Mouse (Mus musculus): Measurements from ENCODE around the gene Rad51d. TPM values are rescaled to one million over a fixed set of nuclear protein-coding genes. Genes with fewer than 3 reads are reported as not detected.

Rad51d gene
- polyA plus RNA-seq, 1 experiment from 2014 or later: 12.6 TPM

DNA sequence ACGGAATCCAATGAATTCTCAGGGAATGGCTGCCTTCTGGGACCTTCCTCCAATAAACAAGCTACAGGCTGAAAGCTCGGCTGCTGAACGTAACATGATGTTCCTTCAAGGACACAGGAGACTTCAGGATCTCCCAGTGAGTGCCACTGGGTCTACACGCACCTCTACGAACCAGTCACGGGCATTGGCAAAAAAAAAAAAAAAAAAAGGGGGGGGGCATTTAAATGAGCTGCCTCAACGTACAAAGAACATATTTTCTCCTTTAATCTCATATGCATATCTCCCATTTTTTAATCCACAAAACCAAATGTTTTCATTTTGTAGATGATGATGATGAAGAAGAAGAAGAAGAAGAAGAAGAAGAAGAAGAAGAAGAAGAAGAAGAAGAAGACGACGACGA lies 24.5 kb downstream of the Rad51d start:
- no peak for ATAC-seq (ENCODE audit: low FRiP score, low read depth)

DNA sequence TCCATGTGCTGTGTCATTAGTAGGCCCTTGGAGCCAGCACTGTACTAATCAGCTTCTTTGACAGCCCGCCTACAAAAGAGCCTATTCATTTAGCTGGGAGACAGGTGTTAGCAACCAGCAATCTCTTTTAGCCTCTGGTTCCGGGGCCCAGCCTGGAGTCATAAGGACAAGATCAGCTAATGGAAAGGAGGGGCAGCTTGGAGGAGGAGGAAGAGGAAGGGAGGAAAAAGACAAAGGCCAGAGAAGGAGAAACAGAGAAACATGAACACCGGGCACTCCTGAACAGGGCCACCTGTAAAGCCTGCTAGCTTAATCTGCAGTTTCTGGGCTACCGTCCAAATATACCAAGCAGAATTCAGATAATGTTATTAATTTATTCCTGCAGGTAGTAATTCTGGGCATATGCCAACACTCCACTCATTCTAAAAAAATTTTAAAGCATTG lies 26.9 kb downstream of the Rad51d start:
- peaks cover 5% of the 10 kb centered on the region; the same call in 1 of the 2 replicates for H3K4me1 ChIP-seq
- H3K9ac ChIP-seq: no peak overlapping the region
- no peak overlapping the region for H3K4me3 ChIP-seq
- no peaks in the 10 kb centered on the region for H3K36me3 ChIP-seq
- ATAC-seq (ENCODE audit: low FRiP score, low read depth): no peak
- WGBS: 50% methylated on average over 4 of the region's 4 CpGs
- H3K27me3 ChIP-seq (replicated peaks): no peaks in the 10 kb centered on the region
- H3K9me3 ChIP-seq: no peaks in the 10 kb centered on the region
- H3K4me2 ChIP-seq (replicated peaks): no peak overlapping the region
- H3K27ac ChIP-seq: no peak overlapping the region

More for the DNA sequence above, 24.5 kb downstream of the Rad51d start:
- H3K4me1 ChIP-seq: peaks cover 10% of the 10 kb centered on the region
- H3K4me3 ChIP-seq: no peak overlapping the region
- H3K9me3 ChIP-seq: no peaks in the 10 kb centered on the region
- H3K9ac ChIP-seq: no peak overlapping the region
- WGBS: 80% methylated on average over 10 of the region's 10 CpGs
- H3K36me3 ChIP-seq: no peaks in the 10 kb centered on the region
- no peak overlapping the region for H3K27ac ChIP-seq
- no peak overlapping the region for H3K4me2 ChIP-seq (replicated peaks)
- H3K27me3 ChIP-seq (replicated peaks): no peaks in the 10 kb centered on the region

DNA sequence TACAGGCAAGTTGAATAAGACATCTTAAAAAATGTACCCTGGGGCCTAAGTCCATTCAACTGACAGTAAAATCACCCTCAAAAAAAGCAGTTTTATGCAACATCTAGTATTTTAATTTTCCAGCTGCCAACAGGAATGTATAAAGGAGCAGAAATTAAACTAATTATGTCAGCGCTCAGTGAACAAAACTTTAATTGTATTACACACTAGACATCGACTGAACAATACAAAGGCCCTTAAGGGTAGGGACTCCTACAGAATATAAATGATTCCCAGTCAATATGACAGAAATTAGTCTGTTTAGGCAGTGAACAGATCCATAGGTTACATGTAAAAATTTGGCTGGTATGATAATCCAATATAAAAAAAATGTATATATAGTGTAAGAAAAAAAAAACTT lies 27.4 kb downstream of the Rad51d start:
- Histone ChIP-seq H3K4me2 (replicated peaks) (no peak overlapping the region), H3K9me3 (no peaks in the 10 kb centered on the region), H3K27me3 (replicated peaks) (no peaks in the 10 kb centered on the region), H3K4me1 (peaks cover 5% of the 10 kb centered on the region; the same call in 1 of the 2 replicates), H3K27ac (no peak overlapping the region), H3K36me3 (no peaks in the 10 kb centered on the region), H3K4me3 (no peak overlapping the region), H3K9ac (no peak overlapping the region)
- WGBS: 50% methylated on average over 2 of the region's 2 CpGs
- ATAC-seq (ENCODE audit: low FRiP score, low read depth): no peak

- Histone ChIP-seq H3K27ac (no peak overlapping the region), H3K36me3 (no peaks in the 10 kb centered on the region), H3K4me1 (peaks cover 5% of the 10 kb centered on the region; the same call in 1 of the 2 replicates), H3K4me2 (replicated peaks) (no peak overlapping the region), H3K27me3 (replicated peaks) (no peaks in the 10 kb centered on the region), H3K4me3 (no peak overlapping the region), H3K9ac (no peak overlapping the region), H3K9me3 (no peaks in the 10 kb centered on the region)
- 80% methylated on average over 9 of the region's 9 CpGs for WGBS
- no peak for ATAC-seq (ENCODE audit: low FRiP score, low read depth)
Measured at GRCm38 (mm10) chr11:82862638-82863037, 27.8 kb downstream of the Rad51d start.

DNA sequence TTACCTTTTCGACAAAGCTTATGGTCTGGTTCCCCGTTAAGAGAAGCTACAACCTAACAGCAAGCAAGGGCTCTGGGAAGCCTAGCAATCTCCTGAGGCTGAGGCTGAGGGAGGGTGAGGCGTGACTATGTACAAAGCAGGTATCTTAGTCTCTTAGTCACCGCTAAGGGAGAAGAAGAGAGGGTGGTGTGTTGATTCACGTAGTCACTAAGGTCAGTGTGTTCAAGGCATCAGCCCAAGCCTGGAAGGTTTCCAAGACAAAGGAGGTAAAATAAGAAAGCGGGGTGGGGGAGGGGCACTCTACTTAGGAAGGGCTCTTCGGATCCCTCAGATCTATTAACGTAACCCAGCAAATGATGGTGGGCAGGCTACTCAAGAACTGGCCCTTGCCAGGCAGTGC lies 28.9 kb downstream of the Rad51d start:
- WGBS: 73% methylated on average over 8 of the region's 8 CpGs

DNA sequence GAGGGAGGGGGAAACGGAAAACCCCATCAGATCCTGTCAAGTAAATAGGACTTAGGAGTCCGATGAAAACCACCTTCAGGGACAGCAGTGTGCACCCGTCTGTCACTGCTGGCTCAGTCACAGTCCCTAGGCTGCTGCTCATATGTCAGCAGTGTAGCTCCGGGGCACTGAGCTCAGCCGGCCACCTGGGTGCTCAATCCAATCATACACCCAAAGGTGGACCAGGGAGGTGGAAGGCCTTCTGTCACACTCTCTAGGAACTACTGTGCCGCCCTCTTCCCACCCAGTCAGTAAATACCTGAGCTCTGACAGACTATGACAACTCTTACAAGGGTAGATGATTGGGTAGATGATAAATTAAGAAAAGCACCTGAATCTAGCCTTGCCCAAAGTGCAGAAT lies 29.7 kb downstream of the Rad51d start:
- Histone ChIP-seq H3K27ac (no peak overlapping the region), H3K4me1 (peaks cover 5% of the 10 kb centered on the region; the same call in 1 of the 2 replicates), H3K9me3 (no peaks in the 10 kb centered on the region), H3K36me3 (no peaks in the 10 kb centered on the region), H3K9ac (no peak overlapping the region), H3K27me3 (replicated peaks) (no peaks in the 10 kb centered on the region), H3K4me2 (replicated peaks) (no peak overlapping the region), H3K4me3 (no peak overlapping the region)
- 81% methylated on average over 6 of the region's 6 CpGs for WGBS
- ATAC-seq (ENCODE audit: low FRiP score, low read depth): no peak

More for the DNA sequence above, 28.9 kb downstream of the Rad51d start:
- H3K27ac ChIP-seq: no peak overlapping the region
- peaks cover 5% of the 10 kb centered on the region; the same call in 1 of the 2 replicates for H3K4me1 ChIP-seq
- H3K27me3 ChIP-seq (replicated peaks): no peaks in the 10 kb centered on the region
- no peak overlapping the region for H3K4me3 ChIP-seq
- no peak overlapping the region for H3K4me2 ChIP-seq (replicated peaks)
- H3K36me3 ChIP-seq: no peaks in the 10 kb centered on the region
- no peak for ATAC-seq (ENCODE audit: low FRiP score, low read depth)
- H3K9me3 ChIP-seq: no peaks in the 10 kb centered on the region
- no peak overlapping the region for H3K9ac ChIP-seq

- H3K27ac ChIP-seq: no peak overlapping the region
- no peaks in the 10 kb centered on the region for H3K9me3 ChIP-seq
- WGBS: 77% methylated on average over 13 of the region's 13 CpGs
- no peak overlapping the region for H3K9ac ChIP-seq
- H3K4me2 ChIP-seq (replicated peaks): no peak overlapping the region
- no peaks in the 10 kb centered on the region for H3K27me3 ChIP-seq (replicated peaks)
- peaks cover 3% of the 10 kb centered on the region; the same call in 1 of the 2 replicates for H3K4me1 ChIP-seq
- no peaks in the 10 kb centered on the region for H3K36me3 ChIP-seq
- no peak for ATAC-seq (ENCODE audit: low FRiP score, low read depth)
- no peak overlapping the region for H3K4me3 ChIP-seq
Measured at GRCm38 (mm10) chr11:82857307-82857848, 33.0 kb downstream of the Rad51d start.

DNA sequence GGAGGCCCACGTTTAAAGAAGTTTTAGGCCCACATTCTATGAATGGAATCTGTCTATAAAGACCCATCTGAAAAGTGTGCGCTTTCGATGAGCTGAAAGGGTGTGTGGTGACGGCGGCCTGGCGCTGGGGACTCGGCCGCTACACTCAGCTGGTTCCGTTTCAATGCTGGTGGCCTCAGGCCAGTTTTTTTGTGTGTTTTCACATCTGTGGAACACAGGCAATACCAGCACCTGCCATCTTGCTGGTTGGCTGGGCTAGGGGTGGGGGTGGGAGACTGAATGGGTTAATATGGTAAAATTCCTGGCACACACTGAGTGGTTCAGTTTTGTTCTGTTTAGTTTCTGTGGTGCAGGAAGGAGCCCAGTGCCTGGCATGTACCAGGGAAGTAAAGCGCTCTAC lies 34.4 kb downstream of the Rad51d start:
- H3K4me2 ChIP-seq (replicated peaks): no peak overlapping the region
- 53% methylated on average over 10 of the region's 10 CpGs for WGBS
- ATAC-seq (ENCODE audit: low FRiP score, low read depth): no peak

GRCm38 (mm10) chr11:82855327-82855973 lies 35.0 kb downstream of the Rad51d start:
- no peak for ATAC-seq (ENCODE audit: low FRiP score, low read depth)
- H3K4me2 ChIP-seq (replicated peaks): no peak overlapping the region
- H3K9me3 ChIP-seq: no peaks in the 10 kb centered on the region
- H3K27me3 ChIP-seq (replicated peaks): no peaks in the 10 kb centered on the region
- no peak overlapping the region for H3K27ac ChIP-seq
- H3K36me3 ChIP-seq: no peaks in the 10 kb centered on the region
- H3K9ac ChIP-seq: no peak overlapping the region
- H3K4me3 ChIP-seq: no peak overlapping the region
- 82% methylated on average over 9 of the region's 9 CpGs for WGBS
- peaks cover 8% of the 10 kb centered on the region; the same call in 1 of the 2 replicates for H3K4me1 ChIP-seq

More for the DNA sequence above, 34.4 kb downstream of the Rad51d start:
- Histone ChIP-seq H3K27ac (no peak overlapping the region), H3K36me3 (no peaks in the 10 kb centered on the region), H3K4me1 (0 out of 2 replicates have a peak, but pooled peaks cover 8% of the 10 kb centered on the region), H3K9ac (no peak overlapping the region), H3K4me3 (no peak overlapping the region), H3K9me3 (no peaks in the 10 kb centered on the region), H3K27me3 (replicated peaks) (no peaks in the 10 kb centered on the region)

DNA sequence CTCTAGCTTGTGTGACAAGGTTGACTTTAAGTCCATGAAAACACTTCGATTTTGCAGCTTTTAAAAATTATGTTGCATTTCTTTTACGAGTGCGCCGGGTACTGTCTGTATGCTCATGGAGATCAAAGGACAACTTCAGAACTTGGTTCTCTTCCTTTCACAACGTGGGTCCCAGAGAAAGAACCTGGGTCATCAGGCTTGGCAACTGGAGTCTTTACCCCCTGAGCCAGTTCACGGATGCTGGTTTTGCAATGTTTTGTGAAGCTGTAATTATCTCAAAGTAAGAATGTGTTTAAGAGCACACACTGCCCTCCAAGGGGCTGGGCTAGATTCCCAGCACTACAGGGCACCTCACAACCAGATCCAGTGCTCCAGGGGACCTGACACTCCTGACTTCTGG lies 36.3 kb downstream of the Rad51d start:
- 88% methylated on average over 6 of the region's 6 CpGs for WGBS
- no peak for ATAC-seq (ENCODE audit: low FRiP score, low read depth)
- H3K27me3 ChIP-seq (replicated peaks): no peaks in the 10 kb centered on the region
- H3K4me2 ChIP-seq (replicated peaks): no peak overlapping the region
- H3K4me3 ChIP-seq: no peak overlapping the region
- H3K9ac ChIP-seq: no peak overlapping the region
- no peaks in the 10 kb centered on the region for H3K9me3 ChIP-seq
- H3K4me1 ChIP-seq: peaks cover 13% of the 10 kb centered on the region; the same call in 1 of the 2 replicates
- H3K36me3 ChIP-seq: no peaks in the 10 kb centered on the region
- no peak overlapping the region for H3K27ac ChIP-seq

DNA sequence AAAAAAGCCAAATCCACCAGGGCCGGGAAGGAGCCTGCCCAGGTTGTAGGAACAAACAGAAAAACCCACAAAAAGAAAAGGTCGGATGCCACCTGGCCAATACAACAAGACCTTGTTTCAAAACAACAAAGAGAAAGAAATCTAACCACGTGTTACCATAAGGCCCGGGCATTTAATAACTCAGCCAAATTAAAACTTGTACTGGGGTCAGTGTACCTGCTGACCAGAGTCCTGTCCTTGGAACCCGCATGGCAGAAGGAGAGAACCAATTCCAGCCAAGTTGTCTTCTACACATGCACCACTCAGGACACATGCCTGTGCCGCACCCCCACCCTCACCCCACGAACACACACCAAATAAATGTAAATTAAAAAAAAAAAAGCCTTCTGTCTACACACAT lies 37.5 kb downstream of the Rad51d start:
- ATAC-seq (ENCODE audit: low FRiP score, low read depth): no peak
- Histone ChIP-seq H3K9me3 (no peaks in the 10 kb centered on the region), H3K27ac (no peak overlapping the region), H3K4me3 (no peak overlapping the region), H3K4me2 (replicated peaks) (no peak overlapping the region), H3K36me3 (no peaks in the 10 kb centered on the region), H3K9ac (no peak overlapping the region), H3K27me3 (replicated peaks) (no peaks in the 10 kb centered on the region), H3K4me1 (peaks cover 13% of the 10 kb centered on the region; the same call in 1 of the 2 replicates)
- 96% methylated on average over 7 of the region's 7 CpGs for WGBS

GRCm38 (mm10) chr11:82852540-82852939 lies 37.9 kb downstream of the Rad51d start:
- no peak overlapping the region for H3K4me2 ChIP-seq (replicated peaks)
- H3K27me3 ChIP-seq (replicated peaks): no peaks in the 10 kb centered on the region
- peaks cover 14% of the 10 kb centered on the region; the same call in 1 of the 2 replicates for H3K4me1 ChIP-seq
- H3K4me3 ChIP-seq: no peak overlapping the region
- 87% methylated on average over 10 of the region's 10 CpGs for WGBS
- no peak for ATAC-seq (ENCODE audit: low FRiP score, low read depth)
- H3K36me3 ChIP-seq: no peaks in the 10 kb centered on the region
- H3K9ac ChIP-seq: no peak overlapping the region
- no peak overlapping the region for H3K27ac ChIP-seq
- no peaks in the 10 kb centered on the region for H3K9me3 ChIP-seq

Measured in neural tube, embryonic 12.5 days (tissue).